Mouse (Mus musculus): ENCODE results near the gene Porcn. TPM values are rescaled to one million over a fixed set of nuclear protein-coding genes. Genes with fewer than 3 reads are reported as not detected.

The Porcn gene
- polyA plus RNA-seq, 1 experiment from 2014 or later = 14.1 TPM

GRCm38 (mm10) chrX:8167716-8168647, 38.3 kb downstream of the Porcn start:
- no peak overlapping the region for H3K4me2 ChIP-seq
- ATAC-seq (ENCODE audit: insufficient number of reproducible peaks, insufficient read depth, low FRiP score, low TSS enrichment, low read depth) = no peak
- no peak overlapping the region for H3K4me3 ChIP-seq
- no peak overlapping the region for H3K9ac ChIP-seq
- no peak overlapping the region for H3K27ac ChIP-seq
- WGBS = 87% methylated on average over 10 of the region's 10 CpGs
- peaks cover 7% of the 10 kb centered on the region; the same call in 1 of the 2 replicates for H3K36me3 ChIP-seq
- no peaks in the 10 kb centered on the region for H3K4me1 ChIP-seq
- no peaks in the 10 kb centered on the region for H3K27me3 ChIP-seq
- no peaks in the 10 kb centered on the region for H3K9me3 ChIP-seq

GRCm38 (mm10) chrX:8164471-8164870, 41.9 kb downstream of the Porcn start:
- 89% methylated on average over 4 of the region's 4 CpGs for WGBS
- Histone ChIP-seq H3K9me3 (no peaks in the 10 kb centered on the region), H3K27ac (no peak overlapping the region), H3K27me3 (no peaks in the 10 kb centered on the region), H3K4me2 (no peak overlapping the region), H3K9ac (no peak overlapping the region), H3K36me3 (peaks cover 4% of the 10 kb centered on the region; the same call in 1 of the 2 replicates), H3K4me1 (no peaks in the 10 kb centered on the region), H3K4me3 (no peak overlapping the region)
- no peak for ATAC-seq (ENCODE audit: insufficient number of reproducible peaks, insufficient read depth, low FRiP score, low TSS enrichment, low read depth)

DNA sequence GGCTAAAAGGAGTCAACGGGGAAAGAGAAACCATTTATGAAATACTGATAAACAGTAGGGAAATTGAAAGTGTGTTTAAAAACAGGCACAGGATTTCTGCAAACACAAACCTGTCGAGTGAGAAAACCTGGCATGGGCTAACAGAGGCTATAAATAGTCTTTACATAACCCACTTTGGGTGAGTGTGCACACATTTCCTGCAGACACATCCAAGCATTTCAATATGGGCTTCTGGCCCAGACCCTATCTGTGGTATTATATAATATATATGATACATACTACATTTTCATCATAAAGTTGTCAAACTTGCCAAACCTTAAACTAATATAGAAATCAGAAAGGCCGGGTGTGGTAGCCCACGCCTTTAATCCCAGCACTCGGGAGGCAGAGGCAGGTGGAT, 43.2 kb downstream of the Porcn start:
- no peaks in the 10 kb centered on the region for H3K9me3 ChIP-seq
- no peaks in the 10 kb centered on the region for H3K36me3 ChIP-seq
- WGBS = 85% methylated on average over 5 of the region's 5 CpGs
- H3K4me1 ChIP-seq = no peaks in the 10 kb centered on the region
- H3K4me2 ChIP-seq = no peak overlapping the region
- H3K27ac ChIP-seq = no peak overlapping the region
- H3K9ac ChIP-seq = no peak overlapping the region
- H3K27me3 ChIP-seq = no peaks in the 10 kb centered on the region
- no peak for ATAC-seq (ENCODE audit: insufficient number of reproducible peaks, insufficient read depth, low FRiP score, low TSS enrichment, low read depth)
- no peak overlapping the region for H3K4me3 ChIP-seq

DNA sequence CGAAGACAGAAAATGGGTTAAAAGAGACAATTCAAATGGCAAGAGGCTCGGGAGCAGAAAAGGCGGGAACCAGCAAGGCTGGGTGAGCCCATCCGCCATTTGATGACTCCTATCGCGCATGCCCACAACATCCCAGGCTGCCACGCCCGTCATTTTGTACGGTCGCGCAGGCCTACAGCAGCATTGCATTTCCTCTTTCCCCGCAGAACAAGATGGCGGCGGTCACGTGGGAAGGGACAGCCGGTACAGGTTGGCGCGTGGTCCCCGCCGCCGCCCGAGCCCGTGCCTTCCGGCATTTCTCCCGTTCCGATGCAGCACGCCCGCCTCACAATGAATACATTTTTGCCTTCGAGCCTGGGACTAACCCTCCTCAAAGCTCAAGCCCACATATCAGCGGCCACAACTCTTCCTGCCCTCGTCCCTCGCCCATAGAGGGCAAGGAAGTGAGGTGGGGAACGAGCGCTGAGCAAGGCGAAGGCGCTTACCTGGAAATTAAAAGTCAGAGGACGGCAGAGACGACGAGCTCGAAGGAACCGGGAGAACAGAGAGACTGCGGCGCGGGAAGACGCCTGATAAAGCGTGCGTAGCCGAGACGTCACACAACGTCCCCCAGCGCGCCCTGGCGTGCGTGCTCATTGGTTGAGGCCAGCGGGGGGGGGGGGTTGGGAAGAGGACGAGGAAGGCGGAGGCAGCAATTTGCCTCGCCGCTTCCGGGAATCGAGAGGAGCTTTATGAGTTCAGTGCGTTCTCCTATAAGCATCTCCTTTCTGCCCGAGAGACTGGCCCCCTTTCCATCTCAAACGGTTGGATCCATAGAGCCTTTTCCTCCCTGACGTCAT, 61.0 kb downstream of the Porcn start, which contains the start of gene Rbm3:
Gene Rbm3, minus strand, starts transcription at position 728 of the 839 bp plus-strand sequence.
- H3K36me3 ChIP-seq = peaks cover 31% of the 10 kb centered on the region
- H3K9ac ChIP-seq = peak within 1 kb of the TSS; percentile 83
- peak within 1 kb of the TSS; percentile 97 for H3K27ac ChIP-seq
- WGBS = 28% methylated on average over 58 of the region's 65 CpGs
- peak within 1 kb of the TSS; percentile 75 for H3K4me2 ChIP-seq
- ATAC-seq (ENCODE audit: insufficient number of reproducible peaks, insufficient read depth, low FRiP score, low TSS enrichment, low read depth) = peak; percentile 91
- H3K4me1 ChIP-seq = peaks cover 8% of the 10 kb centered on the region
- H3K9me3 ChIP-seq = no peaks in the 10 kb centered on the region
- no peaks in the 10 kb centered on the region for H3K27me3 ChIP-seq
- H3K4me3 ChIP-seq = peak within 1 kb of the TSS; percentile 59

Other genes starting within 250 kb of the Porcn start
- 1.6 and 2.0 TPM in 2 replicates for gene Gata1, start 228.5 kb downstream of the Porcn start, polyA plus RNA-seq (2015; fragmentation: Nextera tagmentation; extraction: Ambion mirVana)
- not detected in 2 replicates for gene Glod5, start 188.0 kb downstream of the Porcn start, polyA plus RNA-seq (2015; fragmentation: Nextera tagmentation; extraction: Ambion mirVana)
- 64.7 and 68.5 TPM in 2 replicates for gene Suv39h1, start 131.8 kb downstream of the Porcn start, polyA plus RNA-seq (2015; fragmentation: Nextera tagmentation; extraction: Ambion mirVana)
- gene Was, start 116.0 kb downstream of the Porcn start, polyA plus RNA-seq (2015; fragmentation: Nextera tagmentation; extraction: Ambion mirVana) = 0.41 and 0.44 TPM in 2 replicates
- 23.2 and 27.2 TPM in 2 replicates for gene Wdr13, start 73.6 kb downstream of the Porcn start, polyA plus RNA-seq (2015; fragmentation: Nextera tagmentation; extraction: Ambion mirVana)
- gene Rbm3, start 60.6 kb downstream of the Porcn start, polyA plus RNA-seq (2015; fragmentation: Nextera tagmentation; extraction: Ambion mirVana) = 501 and 572 TPM in 2 replicates
- gene Tbc1d25, start 30.3 kb downstream of the Porcn start, polyA plus RNA-seq (2015; fragmentation: Nextera tagmentation; extraction: Ambion mirVana) = 12.7 and 13.7 TPM in 2 replicates
- 36.2 and 39.3 TPM in 2 replicates for gene Ebp, start 13.0 kb downstream of the Porcn start, polyA plus RNA-seq (2015; fragmentation: Nextera tagmentation; extraction: Ambion mirVana)
- 41.7 and 47.2 TPM in 2 replicates for gene Ftsj1, start 45.9 kb upstream of the Porcn start, polyA plus RNA-seq (2015; fragmentation: Nextera tagmentation; extraction: Ambion mirVana)
- 0.53 and 1.2 TPM in 2 replicates for gene Slc38a5, start 64.6 kb upstream of the Porcn start, polyA plus RNA-seq (2015; fragmentation: Nextera tagmentation; extraction: Ambion mirVana)
- not detected in 2 replicates for gene Ssxb10, start 120.9 kb upstream of the Porcn start, polyA plus RNA-seq (2015; fragmentation: Nextera tagmentation; extraction: Ambion mirVana)
- not detected in 2 replicates for gene Ssxb9, start 160.5 kb upstream of the Porcn start, polyA plus RNA-seq (2015; fragmentation: Nextera tagmentation; extraction: Ambion mirVana)
- not detected in 2 replicates for gene Ssxb1, start 206.8 kb upstream of the Porcn start, polyA plus RNA-seq (2015; fragmentation: Nextera tagmentation; extraction: Ambion mirVana)